Mouse (Mus musculus) stomach, postnatal 0 days (tissue): ENCODE results near the gene Cdcp2.

Experiments used
- CTCF ChIP-seq: IDR thresholded peaks from 2 replicates; pipeline ENCODE4 v1.5.1; 2016; ENCODE audit warnings: antibody characterized with exemption, low read depth, mild to moderate bottlenecking, moderate library complexity
- EP300 ChIP-seq: optimal IDR thresholded peaks from 2 replicates; pipeline ENCODE3; 2016; ENCODE audit warnings: antibody characterized with exemption

GRCm38 (mm10) chr4:107159166-107159773 lies 62.6 kb downstream of the Cdcp2 start:
- TF ChIP-seq CTCF (no peak), EP300 (no peak)
